Mouse (Mus musculus) liver, adult 2 months (tissue): ENCODE measurements around the gene Ngdn.

Experiments
- CTCF ChIP-seq: fragments of 200-500 bp; IDR thresholded peaks from 2 replicates; pipeline ENCODE4 v1.5.1; 2011; ENCODE audit warnings: low read depth, low read length, control low read depth
- POLR2A ChIP-seq: fragments of 200-500 bp; IDR thresholded peaks from 2 replicates; pipeline ENCODE4 v1.6.1; 2011; ENCODE audit warnings: low read length, control low read depth; ENCODE audit not compliant: insufficient read depth; ENCODE audit errors: extremely low read depth

DNA sequence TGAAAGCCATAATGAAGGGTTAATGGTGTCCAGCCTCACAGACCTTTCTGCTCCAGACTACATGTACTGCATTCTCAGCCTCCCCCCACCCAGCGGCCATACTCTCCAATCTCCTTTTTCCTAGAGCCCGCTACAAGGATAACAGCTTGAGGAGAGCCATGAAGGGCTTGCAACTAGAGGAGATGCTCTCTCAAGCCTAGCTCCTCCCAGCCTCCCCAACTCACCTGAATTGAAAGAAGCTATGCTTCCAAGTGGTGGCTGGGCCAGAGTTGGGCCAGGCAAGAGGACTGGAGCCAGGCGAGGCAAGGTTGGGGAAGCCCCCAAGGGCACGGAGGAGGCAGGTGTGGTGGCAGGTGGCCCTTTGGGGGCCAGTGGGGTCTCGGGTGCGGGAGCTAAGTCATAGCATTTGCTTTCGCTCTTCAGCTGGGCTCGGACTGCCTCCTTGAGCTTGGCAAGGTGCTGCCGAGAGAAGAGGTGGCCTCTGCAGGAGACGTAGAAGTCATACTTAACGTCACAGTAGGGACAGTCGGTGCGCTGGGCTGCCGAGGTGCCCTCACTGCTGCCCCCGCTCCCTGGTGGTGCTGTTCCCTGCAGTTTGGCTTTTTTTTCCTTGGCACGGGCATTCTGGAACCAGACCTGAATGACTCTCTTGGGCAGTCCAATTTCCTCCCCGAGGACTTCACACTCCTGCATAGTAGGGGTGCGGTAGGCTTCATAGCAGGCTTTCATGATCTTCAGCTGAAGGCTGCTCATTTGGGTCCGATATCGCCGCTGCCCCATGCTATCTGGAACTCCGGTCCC is 48.5 kb downstream of the Ngdn start:
- TF ChIP-seq CTCF (no peak), POLR2A (no peak)
